Mouse (Mus musculus): Measurements from ENCODE around the gene Pabpc6.

GRCm38 (mm10) chr17:9667955-9668354 is 1.6 kb downstream of the Pabpc6 start:
- TF ChIP-seq GATA1 (IDR thresholded peaks at IDR 0.05; ENCODE audit: borderline replicate concordance, low read length): no peak
- no peak for TF ChIP-seq TAL1 (conservative IDR thresholded peaks at IDR 0.05; ENCODE audit: low read depth, low read length)
- TF ChIP-seq CTCF (IDR thresholded peaks at IDR 0.05; ENCODE audit: low read depth, low read length): no peak
- TF ChIP-seq POLR2AphosphoS5 (IDR thresholded peaks at IDR 0.05; ENCODE audit: insufficient replicate concordance, low read depth, low read length): no peak
- no peak for TF ChIP-seq GATA2 (IDR thresholded peaks at IDR 0.05; ENCODE audit: borderline replicate concordance, low read depth, low read length)
